Mouse (Mus musculus) CH12.LX (cell line): ENCODE measurements around the gene CK137956. TPM values are rescaled to one million over a fixed set of nuclear protein-coding genes. Genes with fewer than 3 reads are reported as not detected.

Experiments used
- DNase-seq: peaks from one replicate; pipeline ENCODE4 v3.0.0-alpha.2; 2013; ENCODE audit errors: extremely low read depth
- H3K27ac ChIP-seq: 2 replicates; pipeline ENCODE4 v1.5.1; 2012; ENCODE audit warnings: low read depth, mild to moderate bottlenecking, control low read depth, moderate library complexity; ENCODE audit not compliant: insufficient read depth
- H3K27me3 ChIP-seq: replicated peaks from 2 replicates; pipeline ENCODE3; 2012; ENCODE audit warnings: inconsistent platforms
- H3K36me3 ChIP-seq, 2 experiments: replicated peaks in 1 of 2; 2 replicates each; pipeline versions ENCODE3 to v1.6.1; 2012; ENCODE audit warnings: inconsistent platforms in 1 of 2, low read length in 1 of 2, mild to moderate bottlenecking in 1 of 2, mixed read lengths in 1 of 2, moderate library complexity in 1 of 2; ENCODE audit not compliant: control insufficient read depth in 1 of 2, insufficient read depth in 1 of 2
- H3K4me1 ChIP-seq, 2 experiments: 2 replicates each; pipeline ENCODE4 v1.6.1; 2012; ENCODE audit warnings: inconsistent platforms in 1 of 2, moderate library complexity in 1 of 2; ENCODE audit not compliant: insufficient read depth in 2 of 2, control insufficient read depth in 1 of 2
- H3K4me2 ChIP-seq: 2 replicates; pipeline ENCODE4 v1.6.1; 2012; ENCODE audit warnings: low read depth, mild to moderate bottlenecking, control low read depth; ENCODE audit not compliant: poor library complexity, insufficient read depth, severe bottlenecking
- H3K4me3 ChIP-seq, 3 experiments: fragments of 150-350 bp in 1 of 3; sonication (generic) in 1 of 3; replicated peaks in 1 of 3; 2 replicates each; pipeline versions ENCODE3 to v1.5.1; 2011 to 2012; ENCODE audit warnings: low read depth in 2 of 3, low read length in 2 of 3, mild to moderate bottlenecking in 2 of 3, moderate library complexity in 2 of 3, control low read depth in 1 of 3, improper control_type of control experiment in 1 of 3, inconsistent platforms in 1 of 3, mixed read lengths in 1 of 3; ENCODE audit not compliant: poor library complexity in 1 of 3
- H3K79me2 ChIP-seq: replicated peaks from 2 replicates; pipeline ENCODE4 v1.6.1; 2012; ENCODE audit warnings: mild to moderate bottlenecking, moderate library complexity; ENCODE audit not compliant: control insufficient read depth, poor library complexity, insufficient read depth, severe bottlenecking; ENCODE audit errors: extremely low read depth
- H3K9ac ChIP-seq: 2 replicates; pipeline ENCODE4 v1.6.1; 2012; ENCODE audit warnings: low read depth, mild to moderate bottlenecking, control low read depth, moderate library complexity; ENCODE audit not compliant: insufficient read depth
- H3K9me3 ChIP-seq: replicated peaks from 2 replicates; pipeline ENCODE3; 2012; ENCODE audit warnings: low read length, inconsistent platforms, mixed read lengths
- CHD1 ChIP-seq: IDR thresholded peaks from 2 replicates; pipeline ENCODE4 v1.6.1; 2012; ENCODE audit warnings: low read depth, low read length, improper control_type of control experiment, inconsistent platforms
- E2F4 ChIP-seq: IDR thresholded peaks from 2 replicates; pipeline ENCODE4 v1.6.1; 2011; ENCODE audit warnings: low read depth, low read length, improper control_type of control experiment; ENCODE audit not compliant: insufficient replicate concordance
- ELF1 ChIP-seq: IDR thresholded peaks from 2 replicates; pipeline ENCODE4 v1.6.1; 2014; ENCODE audit warnings: low read depth, mild to moderate bottlenecking, inconsistent platforms, low read length, improper control_type of control experiment
- ETS1 ChIP-seq: conservative IDR thresholded peaks from 2 replicates; pipeline ENCODE4 v1.6.1; 2012; ENCODE audit warnings: low read depth, mild to moderate bottlenecking, inconsistent platforms, low read length, improper control_type of control experiment, moderate library complexity
- GABPA ChIP-seq: IDR thresholded peaks from 2 replicates; pipeline ENCODE4 v1.6.1; 2012; ENCODE audit warnings: low read depth, low read length, improper control_type of control experiment, inconsistent platforms; ENCODE audit not compliant: insufficient replicate concordance
- IRF4 ChIP-seq: IDR thresholded peaks from 2 replicates; pipeline ENCODE4 v1.6.1; 2014; ENCODE audit warnings: low read depth, mild to moderate bottlenecking, inconsistent platforms, low read length, improper control_type of control experiment
- JUN ChIP-seq: IDR thresholded peaks from 2 replicates; pipeline ENCODE4 v1.6.1; 2011; ENCODE audit warnings: low read depth, mild to moderate bottlenecking, low read length, improper control_type of control experiment, moderate library complexity; ENCODE audit not compliant: insufficient read depth
- MAFK ChIP-seq: IDR thresholded peaks from 2 replicates; pipeline ENCODE4 v1.6.1; 2011; ENCODE audit warnings: low read length, improper control_type of control experiment; ENCODE audit not compliant: insufficient replicate concordance
- MYC ChIP-seq: IDR thresholded peaks from 2 replicates; pipeline ENCODE4 v1.6.1; 2011; ENCODE audit warnings: low read depth, mild to moderate bottlenecking, improper control_type of control experiment, low read length
- NRF1 ChIP-seq: IDR thresholded peaks from 2 replicates; pipeline ENCODE4 v1.6.1; 2014; ENCODE audit warnings: low read depth, mild to moderate bottlenecking, inconsistent platforms, low read length, improper control_type of control experiment, moderate library complexity
- PAX5 ChIP-seq: IDR thresholded peaks from 2 replicates; pipeline ENCODE4 v1.6.1; 2012; ENCODE audit warnings: low read length, inconsistent platforms, mixed read lengths
- RCOR1 ChIP-seq: conservative IDR thresholded peaks from 2 replicates; pipeline ENCODE4 v1.6.1; 2012; ENCODE audit warnings: low read depth, mild to moderate bottlenecking, inconsistent platforms, low read length, improper control_type of control experiment
- SIN3A ChIP-seq: IDR thresholded peaks from 2 replicates; pipeline ENCODE4 v1.6.1; 2012; ENCODE audit warnings: low read length, improper control_type of control experiment, inconsistent platforms
- ZC3H11A ChIP-seq: IDR thresholded peaks from 2 replicates; pipeline ENCODE4 v1.6.1; 2012; ENCODE audit warnings: low read depth, mild to moderate bottlenecking, inconsistent platforms, low read length, improper control_type of control experiment
- ZNF384 ChIP-seq: IDR thresholded peaks from 2 replicates; pipeline ENCODE4 v1.6.1; 2012; ENCODE audit warnings: low read depth, low read length, improper control_type of control experiment, inconsistent platforms
- dilution Hi-C: fragments of 300-500 bp; cut with MboI; formaldehyde crosslinking; loops from 2 replicates; pipeline ENCODE4 v1.14.3; 2020; ENCODE audit warnings: low sequenced_read_pairs; ENCODE audit not compliant: extremely low pct_unique_long_range_greater_than_20kb, extremely low pct_ligation_motif_present
- in situ Hi-C: fragments of 300-500 bp; cut with MboI; formaldehyde crosslinking; loops from 3 replicates; pipeline ENCODE4 v1.14.3; 2019; ENCODE audit warnings: low sequenced_read_pairs, low pct_ligation_motif_present, low pct_unique_long_range_greater_than_20kb, mixed read lengths
- polyA plus RNA-seq: library from polyadenylated mRNA; unstranded; fragments of >175 nt; gene quantifications from 2 replicates; pipeline ENCODE4 v1.2.1, GENCODE M21; 2012; ENCODE audit warnings: low read depth; ENCODE audit not compliant: insufficient read length
- total RNA-seq, 2 experiments: library from RNA; depleted of rRNA; stranded (reverse); fragments of 300-350 nt in 1 of 2; fragments of >200 nt in 1 of 2; gene quantifications; 2 replicates each; pipeline ENCODE4 v1.2.3; 2012 to 2014

CK137956 gene
- total and polyA plus RNA-seq, 3 experiments: not detected

DNA sequence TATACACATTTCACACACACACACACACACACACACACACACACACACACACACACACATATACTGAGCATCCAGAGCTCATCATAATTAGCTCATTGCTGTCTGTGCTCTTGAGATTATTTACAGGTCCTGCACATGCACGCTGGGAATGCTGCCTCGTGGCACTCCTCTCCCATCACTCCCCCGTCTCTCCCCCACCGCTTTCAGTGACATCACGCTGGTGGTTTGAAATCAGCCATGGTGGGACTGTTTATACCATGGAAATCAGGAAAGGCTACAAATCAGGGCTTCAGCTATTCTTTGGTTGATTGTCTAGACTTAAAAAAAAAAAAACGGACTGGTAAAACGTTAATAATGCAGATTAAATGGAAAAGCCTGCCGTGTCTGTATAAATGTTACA lies 63.6 kb downstream of the CK137956 start:
- Histone ChIP-seq H3K36me3 (no peaks in the 10 kb centered on the region), H3K9ac (no peak overlapping the region), H3K4me1 (no peaks in the 10 kb centered on the region), H3K79me2 (no peaks in the 10 kb centered on the region), H3K27me3 (no peaks in the 10 kb centered on the region), H3K4me2 (no peak overlapping the region), H3K4me3 (no peak overlapping the region), H3K27ac (no peak overlapping the region), H3K9me3 (peaks cover 74% of the 10 kb centered on the region)
- TF ChIP-seq ELF1 (no peak), CHD1 (no peak), ETS1 (no peak), MAFK (no peak), ZC3H11A (no peak), MYC (no peak)
- DNase-seq: no peak
- in situ Hi-C loops: no loop called here
- dilution Hi-C loops: no loop called here

GRCm38 (mm10) chr4:127903954-127904353 lies 66.8 kb downstream of the CK137956 start:
- in situ Hi-C loops (no loop called here), dilution Hi-C loops (no loop called here)
- H3K4me1 ChIP-seq: no peaks in the 10 kb centered on the region
- no peaks in the 10 kb centered on the region for H3K36me3 ChIP-seq
- no peak overlapping the region for H3K4me2 ChIP-seq
- peaks cover 85% of the 10 kb centered on the region for H3K9me3 ChIP-seq
- no peak overlapping the region for H3K9ac ChIP-seq
- no peak for TF ChIP-seq RCOR1
- no peak for TF ChIP-seq SIN3A
- no peak for TF ChIP-seq JUN
- TF ChIP-seq GABPA: no peak
- no peak for TF ChIP-seq NRF1
- TF ChIP-seq ZC3H11A: no peak
- no peak for TF ChIP-seq E2F4
- TF ChIP-seq MAFK: no peak
- TF ChIP-seq PAX5: no peak
- no peak for TF ChIP-seq IRF4
- TF ChIP-seq ZNF384: no peak
- no peak for DNase-seq
- H3K27me3 ChIP-seq: no peaks in the 10 kb centered on the region
- H3K79me2 ChIP-seq: no peaks in the 10 kb centered on the region
- H3K27ac ChIP-seq: no peak overlapping the region
- H3K4me3 ChIP-seq: no peak overlapping the region
